Mouse (Mus musculus): Measurements from ENCODE around the gene Prr23a1.

GRCm38 (mm10) chr9:98803971-98804370 is 38.3 kb upstream of the Prr23a1 start:
- TF ChIP-seq CTCF (IDR thresholded peaks at IDR 0.05 in 2 of 3, conservative IDR thresholded peaks at IDR 0.05 in 1 of 3; ENCODE audit: control insufficient read depth in 1 of 3, insufficient read depth in 1 of 3, low read depth in 2 of 3, low read length in 3 of 3, poor library complexity in 1 of 3, severe bottlenecking in 1 of 3): no peak
- TF ChIP-seq POLR2A (IDR thresholded peaks at IDR 0.05; ENCODE audit: control insufficient read depth in 1 of 2, insufficient read depth in 1 of 2, low read depth in 1 of 2, low read length in 2 of 2, poor library complexity in 1 of 2): no peak
- TF ChIP-seq KAT2A (conservative IDR thresholded peaks at IDR 0.05; ENCODE audit: low read depth, low read length): no peak
- TF ChIP-seq CHD1 (IDR thresholded peaks at IDR 0.05; ENCODE audit: low read depth, low read length): no peak
- TF ChIP-seq TAL1 (IDR thresholded peaks at IDR 0.05; ENCODE audit: low read length): no peak
